Mouse (Mus musculus): Measurements from ENCODE around the gene Hist4h4.
"Not testable (repeated sequence)": the region's sequence is repeated elsewhere in the genome, so short reads cannot be mapped to it uniquely, and the experiment has no call there.

Gene Hist4h4

DNA sequence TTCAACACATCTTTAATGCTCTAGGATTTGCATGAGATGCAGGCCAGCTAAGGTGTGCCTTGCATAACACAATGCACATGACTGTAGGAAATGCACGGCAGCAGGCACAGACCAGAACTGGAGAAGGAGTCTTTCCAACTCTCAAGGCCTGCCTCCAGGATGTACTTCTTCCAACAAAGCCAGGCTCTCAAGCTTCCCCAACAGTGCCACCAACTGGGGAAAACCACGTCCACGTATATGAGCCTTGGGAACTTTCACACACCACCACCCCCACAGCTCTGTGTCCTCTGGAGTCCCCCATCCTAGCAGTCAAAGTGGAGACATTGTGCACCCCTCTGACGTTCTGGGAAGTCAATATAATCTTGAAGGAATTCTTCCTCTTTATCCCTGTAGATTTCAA, 8.9 kb upstream of the Hist4h4 start:
- no peak for DNase-seq

- DNase-seq: no peak
These were observed 7.0 kb upstream of the Hist4h4 start for GRCm38 (mm10) chr6:136811196-136811595.

- DNase-seq: no peak
These were observed 5.5 kb upstream of the Hist4h4 start for GRCm38 (mm10) chr6:136809673-136810072.

DNA sequence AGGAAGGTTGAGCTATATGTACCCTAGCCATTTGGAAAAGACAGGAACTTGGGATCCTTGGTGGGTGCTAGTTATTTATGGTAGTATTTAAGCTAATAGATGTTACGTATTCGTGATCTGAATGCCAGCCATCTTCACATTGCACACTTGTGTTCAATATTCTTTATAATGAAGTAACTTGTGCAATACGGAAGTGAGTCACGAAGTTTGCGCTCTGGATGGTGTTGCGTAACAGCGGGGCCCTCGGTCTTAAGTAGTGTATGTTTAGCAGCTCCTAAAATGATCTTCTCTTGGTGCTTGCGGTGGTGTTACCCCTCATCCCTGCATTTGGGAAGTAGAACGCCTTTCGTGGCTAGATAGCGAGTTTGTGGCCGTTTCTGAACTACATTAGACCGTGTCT, 4.9 kb upstream of the Hist4h4 start:
- DNase-seq: no peak

GRCm38 (mm10) chr6:136808631-136809046, 4.4 kb upstream of the Hist4h4 start:
- no peak for DNase-seq

- DNase-seq: peak; percentile 98
These were observed 3.8 kb upstream of the Hist4h4 start, which contains the start of gene H2afj for GRCm38 (mm10) chr6:136808014-136808417. H2afj (plus strand) TSS chr6:136808244.

- no peak for DNase-seq
These were observed 3.3 kb upstream of the Hist4h4 start for GRCm38 (mm10) chr6:136807395-136808013.

GRCm38 (mm10) chr6:136806819-136807218, 2.6 kb upstream of the Hist4h4 start:
- DNase-seq: no peak

DNA sequence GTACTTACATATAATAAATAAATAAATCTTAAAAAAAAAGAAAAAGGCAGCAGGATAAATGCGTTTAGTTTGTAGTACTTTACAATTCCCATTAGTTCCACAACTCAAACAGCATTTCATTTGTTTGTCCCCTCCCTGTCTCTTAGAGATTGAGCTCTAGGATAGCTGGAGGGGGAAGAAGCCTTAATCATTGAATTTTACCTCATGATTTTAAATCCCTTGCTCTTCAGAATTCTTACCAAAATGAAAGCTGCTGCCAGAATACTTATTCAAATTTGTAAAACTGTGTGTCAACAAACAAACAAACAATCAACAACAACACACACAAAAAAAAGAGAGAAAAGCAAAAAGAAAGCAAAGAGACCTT, 1.2 kb upstream of the Hist4h4 start:
- no peak for DNase-seq

DNA sequence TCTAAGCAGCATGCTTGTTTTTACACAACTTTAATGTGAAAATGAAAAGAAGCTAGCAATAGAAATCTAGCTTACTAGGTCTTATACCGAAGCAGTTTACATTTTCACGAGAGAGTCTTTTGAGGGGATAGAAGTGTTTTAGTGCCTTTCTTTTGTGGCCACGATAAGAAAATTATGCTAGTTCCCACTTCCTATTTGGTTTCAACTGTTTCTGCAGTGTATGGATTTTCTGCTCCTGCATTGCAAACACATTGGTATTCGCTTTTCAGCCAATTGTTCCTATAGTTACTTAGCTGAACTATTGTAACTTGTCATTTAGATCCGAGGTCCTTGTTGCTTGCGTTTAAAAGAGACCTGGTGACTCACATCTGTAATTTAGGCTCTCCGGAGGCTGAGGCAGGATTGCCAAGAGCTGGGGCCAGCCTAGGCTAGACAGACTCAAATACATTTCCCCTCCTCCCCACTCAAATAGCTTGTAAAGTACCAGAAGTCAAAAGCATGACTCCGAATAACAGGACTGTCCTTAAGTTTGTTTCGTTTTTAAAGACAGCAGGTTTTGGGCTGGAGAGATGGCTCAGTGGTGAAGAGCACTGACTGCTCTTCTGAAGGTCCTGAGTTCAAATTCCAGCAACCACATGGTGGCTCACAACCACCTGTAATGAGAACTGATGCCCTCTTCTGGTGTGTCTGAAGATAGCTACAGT, 642 bp upstream of the Hist4h4 start:
- no peak for DNase-seq

DNA sequence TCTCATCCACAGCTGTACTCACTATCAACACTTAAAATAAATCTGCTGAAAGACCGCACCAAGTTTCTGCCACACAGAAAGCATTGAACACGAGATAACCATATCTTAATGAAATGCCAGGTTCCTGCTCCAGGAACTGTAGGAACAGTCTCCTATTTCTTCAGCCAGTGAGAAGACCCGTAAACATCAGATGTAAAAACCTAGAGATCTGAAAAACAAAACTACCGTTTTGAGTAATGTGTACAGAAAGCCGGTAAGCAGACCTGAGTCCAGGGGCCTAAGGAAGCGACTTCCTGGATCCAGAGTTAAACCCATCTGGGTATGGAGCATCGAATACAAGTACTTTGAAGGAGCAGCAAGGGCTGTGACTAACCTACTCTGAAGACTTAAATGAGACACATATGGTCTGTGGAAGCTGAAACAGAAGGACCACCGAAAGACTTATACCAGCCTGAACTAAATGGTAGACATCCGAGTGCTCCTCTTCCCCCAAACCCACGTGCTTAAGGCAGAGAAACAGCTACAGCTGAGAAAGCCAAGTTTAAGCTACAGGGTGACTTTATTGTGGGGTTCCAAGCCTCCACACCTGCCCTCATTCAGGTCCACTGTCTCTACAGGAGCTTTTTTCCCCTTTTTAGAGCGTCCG, 999 bp downstream of the Hist4h4 start:
- DNase-seq: no peak

GRCm38 (mm10) chr6:136801274-136801673, 2.9 kb downstream of the Hist4h4 start:
- no peak for DNase-seq

DNA sequence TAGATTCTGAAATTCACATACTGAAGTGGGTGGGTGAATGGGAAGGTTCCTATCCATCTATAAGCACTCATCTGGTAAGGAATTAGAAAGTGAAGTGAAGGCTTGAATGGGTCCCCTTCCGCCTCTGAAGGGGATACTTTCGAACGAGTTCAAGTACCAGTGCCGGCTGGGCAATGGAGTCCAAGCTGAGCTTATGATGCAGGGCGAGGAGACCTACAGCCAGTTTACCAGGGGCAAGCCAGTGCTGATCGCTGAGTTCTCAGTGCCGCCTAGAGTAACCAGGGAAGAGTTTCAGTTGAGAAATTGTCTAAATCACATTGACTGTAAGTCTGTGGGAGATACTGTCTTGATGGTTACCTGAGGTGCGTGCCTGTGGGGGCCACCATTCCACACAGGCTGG, 3.5 kb downstream of the Hist4h4 start:
- DNase-seq: no peak

DNA sequence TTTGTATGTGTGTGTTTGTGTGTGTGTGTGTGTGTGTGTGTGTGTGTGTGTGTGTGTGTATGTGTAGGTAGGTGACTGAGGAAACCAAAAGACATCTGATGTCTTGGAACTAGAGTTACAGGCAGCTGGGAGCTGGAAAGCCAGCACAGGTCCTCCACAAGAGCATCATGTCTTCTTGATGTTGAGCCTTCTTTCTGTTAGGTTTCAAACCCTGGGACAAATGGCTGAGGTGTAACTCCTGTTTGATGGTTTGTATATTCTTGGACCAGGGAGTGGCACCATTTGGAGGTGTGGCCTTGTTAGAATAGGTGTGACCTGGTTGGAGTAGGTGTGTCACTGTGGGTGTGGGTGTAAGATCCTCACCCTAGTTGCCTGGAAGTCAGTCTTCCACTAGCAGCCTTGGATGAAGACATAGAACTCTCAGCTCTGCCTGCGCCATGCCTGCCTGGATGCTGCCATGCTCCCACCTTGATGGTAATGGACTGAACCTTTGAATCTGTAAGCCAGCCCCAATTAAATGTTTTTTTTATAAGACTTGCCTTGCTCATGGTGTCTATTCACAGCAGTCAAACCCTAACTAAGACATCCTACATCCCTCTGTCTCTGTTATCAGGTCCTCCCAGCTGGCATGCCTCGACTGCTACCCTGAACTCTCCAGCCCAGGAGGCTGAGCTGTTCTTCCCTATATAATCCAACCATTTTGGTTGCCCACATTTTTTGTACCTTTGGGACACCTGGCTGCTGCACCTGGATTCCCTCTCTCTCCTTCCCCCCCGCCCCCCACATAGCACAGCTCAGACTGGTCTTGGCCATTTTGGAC, 6.1 kb downstream of the Hist4h4 start:
- not testable (repeated sequence) for DNase-seq

GRCm38 (mm10) chr6:136795850-136796249, 8.4 kb downstream of the Hist4h4 start:
- DNase-seq: no peak

DNA sequence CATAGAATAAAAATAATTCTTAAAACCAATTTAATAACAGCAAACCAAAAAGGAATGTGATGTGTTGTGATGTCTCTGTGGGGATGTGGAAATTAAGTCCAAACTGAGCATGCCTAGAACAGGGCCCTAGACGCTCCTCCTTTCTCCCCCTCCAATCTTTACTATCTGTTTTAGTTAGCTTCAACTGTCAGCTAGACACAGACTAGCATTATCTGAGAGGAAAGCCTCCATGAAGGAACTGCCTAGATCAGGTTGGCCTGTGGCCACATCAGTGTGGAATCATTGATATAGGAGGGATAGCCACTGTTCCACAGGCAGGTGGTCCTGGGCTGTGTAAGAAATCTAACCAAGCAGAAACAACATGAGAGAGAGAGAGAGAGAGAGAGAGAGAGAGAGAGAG, 9.1 kb downstream of the Hist4h4 start:
- no peak for DNase-seq

GRCm38 (mm10) chr6:136793831-136794525, 10.2 kb downstream of the Hist4h4 start:
- DNase-seq: no peak

DNA sequence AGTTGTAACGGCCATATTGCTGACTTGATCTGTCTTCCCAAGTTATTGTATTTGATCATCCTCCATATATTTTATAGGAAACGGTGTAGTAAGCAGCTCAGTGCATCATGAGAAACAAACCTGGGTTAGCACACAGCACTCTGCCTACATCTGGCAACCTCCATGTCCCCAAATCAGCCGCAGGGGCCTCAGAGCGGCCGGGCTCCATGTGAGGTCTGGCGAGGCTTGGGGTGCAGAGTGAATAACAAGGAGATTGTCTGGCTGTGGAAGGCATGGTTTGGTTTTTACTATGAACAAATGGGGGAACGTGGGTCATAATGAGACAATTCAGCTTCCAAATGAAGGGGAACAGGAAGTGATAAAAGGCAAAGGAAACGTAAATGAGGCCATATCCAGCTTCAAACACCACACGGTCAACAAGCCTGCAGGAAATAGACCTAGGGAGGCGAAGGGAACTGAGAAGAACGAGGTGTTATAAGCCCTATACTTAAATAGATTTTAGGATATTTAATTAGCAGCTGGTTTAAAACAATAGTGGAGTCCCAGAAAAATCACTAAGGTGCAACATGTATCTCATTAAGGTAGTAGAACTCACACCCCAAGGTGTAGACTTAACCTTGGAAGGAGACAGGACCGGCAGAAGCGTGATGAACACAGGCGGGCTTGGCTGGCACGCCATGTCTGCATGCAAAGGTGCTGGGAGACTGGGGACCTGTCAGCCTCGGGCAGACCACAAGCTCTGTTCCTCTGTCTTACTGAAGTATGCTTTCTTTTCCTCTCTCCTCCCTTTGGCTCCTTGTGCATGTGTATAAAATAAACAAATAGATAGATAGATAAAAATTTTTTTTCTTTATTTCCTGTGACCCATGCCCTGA, 11.1 kb downstream of the Hist4h4 start:
- no peak for DNase-seq

GRCm38 (mm10) chr6:136789391-136789971, 14.7 kb downstream of the Hist4h4 start:
- no peak for DNase-seq

- no peak for DNase-seq
These were observed 21.5 kb downstream of the Hist4h4 start for GRCm38 (mm10) chr6:136782761-136783160.

- no peak for DNase-seq
These were observed 22.1 kb downstream of the Hist4h4 start for GRCm38 (mm10) chr6:136782146-136782545.
